In genomic region chr11:67667531-67668332, GRCm38 (mm10) we compare ENCODE assay signal across 9 mouse cellular contexts. TPM values are rescaled to one million over a fixed set of nuclear protein-coding genes. Genes with fewer than 3 reads are reported as not detected.
A peak's percentile ranks its signal among the peaks of the same experiment; 100 is the strongest.
DNase-seq lines count a peak whose midpoint lies in the region; ATAC-seq and TF ChIP-seq lines count a peak whose summit lies in the region.
"Had no signal": no experiment of that assay in that cellular context is flagged by ENCODE, and none has a peak within 500 bp of the region (broad histone marks: within the 10 kb centered on the region; RNA-seq: fewer than 3 reads in every experiment).

No protein-coding gene starts in this region.

- peaks cover 17% of the 10 kb centered on the region for H3K4me1 ChIP-seq in forebrain, embryonic 15.5 days
- H3K4me1 ChIP-seq in forebrain, embryonic 10.5 days: no peaks in the 10 kb centered on the region
- H3K4me1 ChIP-seq in lung, embryonic 14.5 days (ENCODE audit: insufficient read depth): no peaks in the 10 kb centered on the region

- DNase-seq in forebrain, embryonic 10.5 days (ENCODE audit: extremely low spot score, low spot score): no peak
- peak; percentile 77 for DNase-seq in adrenal gland, adult 2 months
- peak; percentile 11 for DNase-seq in fat pad, adult 2 months (ENCODE audit: extremely low read depth, low read depth, low spot score)
- peak; percentile 71 for DNase-seq in kidney, adult 9 months
- peak; percentile 42 for DNase-seq in lung, embryonic 14.5 days
- peak; percentile 90 for DNase-seq in testis, postnatal 10 days (ENCODE audit: low spot score)
- DNase-seq in spleen, postnatal 4 days (ENCODE audit: low spot score in 2 of 2): no peak

- peak; percentile 81 for ATAC-seq in forebrain, embryonic 15.5 days (replicated peaks)
- no peak for ATAC-seq in lung, embryonic 14.5 days (ENCODE audit: insufficient read depth)

- H3K9ac ChIP-seq in forebrain, embryonic 15.5 days (replicated peaks): no peak overlapping the region
- H3K9ac ChIP-seq in lung, embryonic 14.5 days: no peak overlapping the region

- no peak for TF ChIP-seq CTCF in lung, embryonic 14.5 days (IDR thresholded peaks at IDR 0.05; ENCODE audit: low read depth)

- H3K4me3 ChIP-seq in forebrain, embryonic 15.5 days: no peak overlapping the region
- no peak overlapping the region for H3K4me3 ChIP-seq in forebrain, embryonic 10.5 days
- no peak overlapping the region for H3K4me3 ChIP-seq in lung, embryonic 14.5 days (ENCODE audit: low read depth, low read length)

- H3K9me3 ChIP-seq in forebrain, embryonic 15.5 days: no peaks in the 10 kb centered on the region
- H3K9me3 ChIP-seq in forebrain, embryonic 10.5 days: no peaks in the 10 kb centered on the region
- H3K9me3 ChIP-seq in lung, embryonic 14.5 days (ENCODE audit: low read depth, low read length): no peaks in the 10 kb centered on the region

- WGBS in forebrain, embryonic 15.5 days: 61% methylated on average over 13 of the region's 13 CpGs
- 87% methylated on average over 13 of the region's 13 CpGs for WGBS in forebrain, embryonic 10.5 days
- WGBS in lung, embryonic 14.5 days: 73% methylated on average over 13 of the region's 13 CpGs

- no peak overlapping the region for H3K4me2 ChIP-seq in forebrain, embryonic 15.5 days (replicated peaks)
- H3K4me2 ChIP-seq in lung, embryonic 14.5 days: no peak overlapping the region

- H3K27me3 ChIP-seq in forebrain, embryonic 15.5 days: no peaks in the 10 kb centered on the region
- H3K27me3 ChIP-seq in forebrain, embryonic 10.5 days (ENCODE audit: poor library complexity, severe bottlenecking): no peaks in the 10 kb centered on the region
- no peaks in the 10 kb centered on the region for H3K27me3 ChIP-seq in lung, embryonic 14.5 days (ENCODE audit: insufficient read depth, low read length)

- no peaks in the 10 kb centered on the region for H3K36me3 ChIP-seq in forebrain, embryonic 15.5 days
- H3K36me3 ChIP-seq in forebrain, embryonic 10.5 days (replicated peaks): no peaks in the 10 kb centered on the region
- H3K36me3 ChIP-seq in lung, embryonic 14.5 days (ENCODE audit: insufficient read depth): no peaks in the 10 kb centered on the region

- H3K27ac ChIP-seq in forebrain, embryonic 15.5 days (replicated peaks): peak overlapping the region; percentile 42
- no peak overlapping the region for H3K27ac ChIP-seq in forebrain, embryonic 10.5 days
- H3K27ac ChIP-seq in lung, embryonic 14.5 days (ENCODE audit: low read depth): no peak overlapping the region

RNA-seq across cellular contexts. Expression of gene Rcvrn, which starts 27.4 kb away (rescaled TPM):
- polyA plus RNA-seq in forebrain, embryonic 15.5 days (2015; fragmentation: Nextera tagmentation; extraction: Ambion mirVana): not detected in 2 replicates
- not detected in 2 replicates for polyA plus RNA-seq in forebrain, embryonic 10.5 days (2016; fragmentation: Nextera tagmentation; extraction: Ambion mirVana)
- total RNA-seq in adrenal gland, adult 2 months (2021): under 1 TPM in 1 of 2 experiments, not detected in 1; 0.29 TPM
- not detected in 2 replicates for polyA plus RNA-seq in adrenal gland, adult 2 months (2012; rRNA removed)
- polyA plus RNA-seq in lung, embryonic 14.5 days (2014; fragmentation: Nextera tagmentation; extraction: Ambion mirVana): not detected in 2 replicates
- polyA plus RNA-seq: C2C12 had no signal

Comparison
In these comparisons a context has a peak if more than half of its experiments do, and no peak if none do; other contexts are left out.
1. DNase-seq: peak in adrenal gland, adult 2 months (single experiment), fat pad, adult 2 months (single experiment), kidney, adult 9 months (single experiment), lung, embryonic 14.5 days (single experiment) and testis, postnatal 10 days (single experiment); none in forebrain, embryonic 10.5 days (single experiment) and spleen, postnatal 4 days (0 of 2).